Mouse (Mus musculus) liver, adult 2 months (tissue): Measurements from ENCODE around the gene Tnc.

ENCODE experiments used
- CTCF ChIP-seq: fragments of 200-500 bp; IDR thresholded peaks from 2 replicates; pipeline ENCODE4 v1.5.1; 2011; ENCODE audit warnings: low read depth, low read length, control low read depth
- POLR2A ChIP-seq: fragments of 200-500 bp; IDR thresholded peaks from 2 replicates; pipeline ENCODE4 v1.6.1; 2011; ENCODE audit warnings: low read length, control low read depth; ENCODE audit not compliant: insufficient read depth; ENCODE audit errors: extremely low read depth

DNA sequence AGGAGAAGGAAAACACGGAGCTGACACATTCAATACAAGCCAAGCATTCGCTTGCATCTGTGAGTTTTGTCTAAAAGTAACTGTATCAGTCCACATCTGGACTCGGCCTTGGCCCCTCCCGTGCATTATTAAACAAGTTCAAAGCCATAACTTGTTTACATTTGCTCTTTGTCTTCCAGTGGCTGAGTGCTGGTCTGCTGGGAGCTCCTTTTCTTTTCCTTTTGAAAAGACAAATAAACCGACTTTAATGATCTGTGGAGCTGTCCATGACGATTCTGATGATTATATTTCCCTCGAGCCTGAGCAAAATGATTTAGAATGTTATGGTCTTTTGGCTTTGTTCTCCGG, 63.7 kb downstream of the Tnc start:
- no peak for TF ChIP-seq POLR2A
- TF ChIP-seq CTCF, result no peak
